Mouse (Mus musculus) hindbrain, postnatal 0 days (tissue): ENCODE results near the gene Myo1d. TPM values are rescaled to one million over a fixed set of nuclear protein-coding genes. Genes with fewer than 3 reads are reported as not detected.

Experiments used
- ATAC-seq: fragments of 200-750 bp; cut with Nextera tagmentation; 2 replicates; pipeline ENCODE4 v1.8.0; 2017; ENCODE audit warnings: mild to moderate bottlenecking, moderate TSS enrichment, moderate library complexity
- DNase-seq: peaks from one replicate; pipeline ENCODE4 v3.0.0-alpha.2; 2015; ENCODE audit warnings: low spot score
- H3K27ac ChIP-seq: fragments of 300-500 bp; sonication (generic); 2 replicates; pipeline ENCODE4 v1.5.1; 2014; ENCODE audit warnings: mild to moderate bottlenecking
- H3K27me3 ChIP-seq: fragments of 300-500 bp; sonication (generic); 2 replicates; pipeline ENCODE4 v1.6.1; 2014; ENCODE audit warnings: low read length, mixed read lengths; ENCODE audit not compliant: insufficient read depth
- H3K36me3 ChIP-seq: fragments of 300-500 bp; sonication (generic); 2 replicates; pipeline ENCODE4 v1.6.1; 2014; ENCODE audit warnings: low read length, mixed read lengths; ENCODE audit not compliant: insufficient read depth
- H3K4me1 ChIP-seq: fragments of 300-500 bp; sonication (generic); 2 replicates; pipeline ENCODE4 v1.6.1; 2014; ENCODE audit warnings: antibody characterized with exemption, low read length, mixed read lengths; ENCODE audit not compliant: insufficient read depth
- H3K4me2 ChIP-seq: fragments of 300-500 bp; sonication (generic); 2 replicates; pipeline ENCODE4 v1.6.1; 2014; ENCODE audit warnings: low read depth, mild to moderate bottlenecking, low read length, moderate library complexity, mixed read lengths
- H3K4me3 ChIP-seq: fragments of 300-500 bp; sonication (generic); 2 replicates; pipeline ENCODE4 v1.5.1; 2014; ENCODE audit warnings: low read length
- H3K9ac ChIP-seq: fragments of 300-500 bp; sonication (generic); replicated peaks from 2 replicates; pipeline ENCODE4 v1.6.1; 2014; ENCODE audit warnings: mild to moderate bottlenecking, low read length, moderate library complexity, mixed read lengths
- H3K9me3 ChIP-seq: fragments of 300-500 bp; sonication (generic); 2 replicates; pipeline ENCODE4 v1.6.1; 2016; ENCODE audit warnings: low read length, mixed read lengths
- CTCF ChIP-seq: IDR thresholded peaks from 2 replicates; pipeline ENCODE4 v1.5.1; 2016; ENCODE audit warnings: antibody characterized with exemption, control low read depth, low read depth
- WGBS: fragments of 180-500 bp; shearing (Covaris S2); extraction: QIAGEN DNeasy Blood & Tissue Kit; methylation state at CpG from one replicate; pipeline ENCODE4 v1.1.7; 2014; 5-methylcytosine and 5-hydroxymethylcytosine counted together
- polyA plus RNA-seq: library from polyadenylated mRNA; unstranded; fragments of >200 nt; fragmentation: Nextera tagmentation; extraction: Ambion mirVana; gene quantifications from 2 replicates; pipeline ENCODE4 v1.2.1, GENCODE M21; 2015
- total RNA-seq: library from RNA; depleted of rRNA; stranded (reverse); fragments of >200 nt; gene quantifications from 2 replicates; pipeline ENCODE4 v1.2.3, GENCODE M21; 2014

Myo1d gene
- total and polyA plus RNA-seq, 2 experiments from 2014 or later: 1.8 to 2.6 TPM

DNA sequence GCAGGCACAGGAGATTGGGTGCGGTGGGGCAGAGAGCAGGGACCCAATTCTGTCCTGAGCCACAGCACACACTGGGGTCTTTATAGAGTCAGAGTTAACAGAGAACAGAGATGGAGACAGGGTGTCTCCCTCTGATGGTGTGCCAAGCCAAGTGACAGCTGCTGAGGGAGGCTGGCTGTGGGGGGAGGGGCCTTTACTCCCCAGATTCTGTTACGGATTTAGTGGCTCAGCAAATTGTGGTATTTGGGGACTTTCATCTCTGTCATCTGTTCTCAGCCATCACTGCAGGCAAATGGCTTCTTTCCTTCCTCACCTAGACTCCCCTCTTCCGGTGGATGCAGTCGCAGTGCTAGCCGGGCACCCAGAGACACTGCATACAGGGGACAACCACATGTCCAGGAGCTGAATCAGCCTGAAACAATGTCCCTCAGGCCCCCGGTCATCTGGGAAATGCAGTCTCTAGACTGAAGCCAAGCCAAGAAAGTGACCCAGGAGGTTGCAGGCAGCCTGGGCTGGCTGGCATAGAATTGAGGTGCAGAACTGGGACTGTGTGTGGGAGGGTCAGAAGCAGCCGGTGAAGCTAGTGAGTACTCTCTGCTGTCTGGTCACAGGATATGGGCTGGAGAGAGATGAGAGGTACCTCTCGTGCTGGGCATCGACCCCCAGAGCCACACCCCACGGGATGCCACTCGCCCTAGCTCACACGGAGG lies 290.5 kb downstream of the Myo1d start:
- Histone ChIP-seq H3K27ac (0 out of 2 replicates have a peak overlapping the region, but pooled peaks have one; percentile 32), H3K4me1 (peaks cover 26% of the 10 kb centered on the region), H3K36me3 (no peaks in the 10 kb centered on the region), H3K4me2 (no peak overlapping the region), H3K9me3 (no peaks in the 10 kb centered on the region), H3K4me3 (no peak overlapping the region), H3K27me3 (no peaks in the 10 kb centered on the region), H3K9ac (peak overlapping the region; percentile 14; the same call in 1 of the 2 replicates)
- WGBS: 36% methylated on average over 12 of the region's 12 CpGs
- ATAC-seq: 0 out of 2 replicates have a peak, but pooled peaks have one; percentile 29
- TF ChIP-seq CTCF: no peak
- no peak for DNase-seq

DNA sequence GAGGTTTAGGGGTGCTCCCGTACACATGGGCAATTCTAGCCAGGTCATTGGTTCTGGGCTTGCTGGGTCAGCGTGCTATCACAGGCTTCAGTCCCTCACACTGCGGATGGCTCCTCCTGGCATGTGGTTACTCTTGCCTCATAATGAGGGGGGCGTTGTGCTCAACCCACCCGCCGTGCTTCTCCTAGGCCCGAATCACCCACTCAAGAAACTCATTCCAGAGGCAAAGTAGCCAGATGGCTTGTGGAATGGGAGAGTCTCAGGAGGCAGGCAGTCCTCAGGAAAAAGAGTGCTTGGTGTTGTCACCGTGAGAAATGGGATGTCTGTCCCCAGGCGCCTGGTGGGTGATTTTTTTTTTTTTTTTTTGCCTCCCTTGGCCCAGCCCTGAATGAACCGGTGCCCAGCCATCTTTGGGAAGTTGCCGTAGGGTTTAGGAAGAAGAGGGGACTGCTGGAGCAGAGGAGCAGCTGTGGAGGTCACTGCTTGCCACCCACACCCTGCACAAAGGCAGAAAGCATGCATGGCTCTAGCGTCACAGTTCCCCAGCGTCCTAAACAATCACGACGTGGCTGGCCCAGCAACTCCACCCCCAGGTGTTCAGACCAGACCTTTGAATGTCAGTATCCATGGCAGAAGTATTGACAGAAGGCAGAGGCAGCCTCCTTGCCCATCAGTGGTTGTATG lies 291.8 kb downstream of the Myo1d start:
- Histone ChIP-seq H3K9ac (no peak overlapping the region), H3K36me3 (no peaks in the 10 kb centered on the region), H3K27me3 (no peaks in the 10 kb centered on the region), H3K27ac (no peak overlapping the region), H3K4me1 (peaks cover 35% of the 10 kb centered on the region), H3K4me2 (no peak overlapping the region), H3K9me3 (no peaks in the 10 kb centered on the region), H3K4me3 (no peak overlapping the region)
- TF ChIP-seq CTCF: no peak
- 48% methylated on average over 15 of the region's 15 CpGs for WGBS
- DNase-seq (no peak), ATAC-seq (no peak)

DNA sequence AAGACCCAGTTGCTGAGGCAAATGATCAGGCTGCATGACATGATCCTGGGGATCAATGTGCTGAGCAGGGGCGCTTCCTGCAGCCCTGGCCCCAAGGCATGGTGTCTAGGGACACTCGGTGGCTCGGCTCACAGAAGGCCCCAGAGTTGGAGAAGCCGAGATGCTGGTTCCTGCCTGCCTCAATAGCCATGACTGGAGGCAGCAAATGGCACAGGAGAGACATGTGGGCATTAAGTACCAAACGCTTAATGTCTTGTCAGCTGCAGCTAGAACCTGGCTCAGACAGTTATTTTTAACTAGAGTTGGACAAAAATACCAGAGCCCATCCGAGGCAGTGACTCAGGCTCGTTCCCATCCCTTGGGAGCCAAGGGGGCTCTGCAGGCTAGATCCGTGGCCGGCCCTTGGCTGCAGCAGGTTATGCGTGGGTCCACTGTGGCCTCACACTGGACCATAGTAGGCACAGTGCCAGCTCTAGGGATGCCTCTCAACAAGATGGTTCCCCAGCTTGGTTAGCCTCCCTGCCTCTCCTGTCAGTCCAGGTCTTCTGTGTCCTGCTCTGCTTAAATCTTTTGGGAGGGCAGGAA lies 294.1 kb downstream of the Myo1d start:
- TF ChIP-seq CTCF: no peak
- no peaks in the 10 kb centered on the region for H3K36me3 ChIP-seq
- H3K4me2 ChIP-seq: no peak overlapping the region
- no peak overlapping the region for H3K9ac ChIP-seq
- H3K27me3 ChIP-seq: no peaks in the 10 kb centered on the region
- H3K4me3 ChIP-seq: no peak overlapping the region
- 64% methylated on average over 10 of the region's 10 CpGs for WGBS
- H3K9me3 ChIP-seq: no peaks in the 10 kb centered on the region
- peaks cover 50% of the 10 kb centered on the region for H3K4me1 ChIP-seq
- H3K27ac ChIP-seq: peak overlapping the region; percentile 82; the same call in 1 of the 2 replicates
- ATAC-seq: no peak
- DNase-seq: no peak

DNA sequence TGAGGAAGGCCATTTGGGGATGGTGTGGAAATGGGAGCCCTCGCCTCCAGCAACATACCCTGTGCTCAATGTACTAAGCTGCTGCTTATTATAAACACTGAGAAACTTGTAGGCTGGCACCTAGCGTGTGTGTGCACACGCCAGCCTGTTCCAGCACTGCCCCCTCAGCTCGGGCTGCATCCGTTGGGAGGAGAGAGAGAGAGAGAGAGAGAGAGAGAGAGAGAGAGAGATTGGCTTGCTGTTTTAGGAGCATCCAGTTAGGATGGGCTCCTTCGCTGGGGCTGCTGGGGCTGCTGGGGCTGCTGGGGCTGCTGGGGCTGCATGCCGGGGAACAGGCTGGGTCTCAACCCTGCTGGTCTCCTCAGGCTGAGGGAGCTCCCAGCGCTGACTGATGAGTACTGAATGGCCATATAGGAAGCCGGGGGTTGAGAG lies 294.7 kb downstream of the Myo1d start:
- H3K4me1 ChIP-seq: peaks cover 49% of the 10 kb centered on the region
- ATAC-seq: no peak
- H3K4me2 ChIP-seq: no peak overlapping the region
- DNase-seq: no peak
- TF ChIP-seq CTCF: no peak
- H3K36me3 ChIP-seq: no peaks in the 10 kb centered on the region; the same call in 1 of the 2 replicates
- no peak overlapping the region for H3K9ac ChIP-seq
- peak overlapping the region; percentile 82; the same call in 1 of the 2 replicates for H3K27ac ChIP-seq
- no peaks in the 10 kb centered on the region for H3K9me3 ChIP-seq
- 59% methylated on average over 9 of the region's 9 CpGs for WGBS
- H3K27me3 ChIP-seq: no peaks in the 10 kb centered on the region
- H3K4me3 ChIP-seq: no peak overlapping the region

DNA sequence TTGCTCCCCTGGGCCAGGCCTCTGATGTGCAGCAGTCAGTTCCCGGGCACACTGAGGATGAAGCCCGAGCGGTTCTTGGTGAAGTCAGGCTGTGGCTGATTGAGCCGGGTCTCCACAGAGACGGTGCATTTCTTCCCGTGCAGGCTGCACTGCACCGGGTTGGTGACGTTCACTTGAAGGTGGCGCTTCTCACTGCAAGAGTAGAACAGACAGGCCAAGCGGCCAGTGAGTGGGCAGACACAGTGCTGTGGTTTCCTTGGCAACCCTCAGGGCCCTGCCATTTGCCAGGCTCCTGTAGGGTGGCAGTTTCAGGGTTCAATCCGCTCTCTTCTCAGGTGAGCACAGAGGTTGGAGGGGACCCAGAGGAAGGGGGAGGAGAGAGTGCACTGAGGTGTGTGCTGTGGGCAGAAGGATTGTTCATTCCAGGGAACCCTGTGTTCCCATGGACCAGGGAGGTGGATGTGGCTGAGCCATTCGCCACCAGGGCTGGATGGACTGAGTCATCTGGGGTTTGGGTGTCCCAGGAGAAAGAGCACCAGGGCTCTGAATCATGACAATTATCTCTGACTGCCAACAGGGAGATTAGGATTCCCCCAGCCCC lies 295.5 kb downstream of the Myo1d start:
- ATAC-seq (peak; percentile 92), DNase-seq (peak; percentile 93)
- Histone ChIP-seq H3K4me3 (0 out of 2 replicates have a peak overlapping the region, but pooled peaks have one; percentile 1), H3K27me3 (no peaks in the 10 kb centered on the region), H3K4me2 (peak overlapping the region; percentile 45), H3K9me3 (no peaks in the 10 kb centered on the region), H3K4me1 (peaks cover 44% of the 10 kb centered on the region), H3K9ac (peak overlapping the region; percentile 37; the same call in 1 of the 2 replicates), H3K36me3 (no peaks in the 10 kb centered on the region; the same call in 1 of the 2 replicates), H3K27ac (peak overlapping the region; percentile 82)
- 19% methylated on average over 12 of the region's 12 CpGs for WGBS
- TF ChIP-seq CTCF: peak; percentile 44; the same call in 1 of the 2 replicates

DNA sequence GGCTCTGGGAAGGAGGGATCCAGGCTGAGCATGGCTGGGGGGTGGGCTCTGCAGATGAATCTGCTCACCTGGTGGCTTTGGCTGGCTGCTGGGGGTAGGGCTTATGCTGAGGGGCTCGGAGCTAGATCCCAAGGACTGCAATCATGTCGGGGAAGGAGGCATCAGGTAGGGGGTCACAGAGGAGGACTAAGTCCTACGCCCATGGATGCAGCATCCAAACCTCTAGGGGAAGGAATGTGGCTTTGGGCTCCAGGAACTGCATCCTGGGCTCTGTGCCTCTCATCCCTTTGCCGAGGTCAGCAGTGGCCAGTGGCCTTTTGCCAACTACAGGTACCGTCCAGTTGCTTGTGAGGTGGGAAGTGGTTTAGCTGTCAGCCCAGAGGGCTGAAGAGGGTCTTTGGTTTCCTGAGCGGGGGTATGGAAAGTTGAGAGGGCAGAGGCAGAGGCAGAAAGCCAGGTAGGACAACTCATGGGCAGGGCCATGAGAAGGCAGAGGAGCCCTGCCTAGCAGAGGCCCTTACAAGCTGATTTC lies 296.2 kb downstream of the Myo1d start:
- H3K4me1 ChIP-seq: peaks cover 40% of the 10 kb centered on the region
- WGBS: 66% methylated on average over 6 of the region's 6 CpGs

More for the DNA sequence above, 296.2 kb downstream of the Myo1d start:
- Histone ChIP-seq H3K4me3 (0 out of 2 replicates have a peak overlapping the region, but pooled peaks have one; percentile 1), H3K9me3 (no peaks in the 10 kb centered on the region), H3K4me2 (peak overlapping the region; percentile 87), H3K36me3 (no peaks in the 10 kb centered on the region; the same call in 1 of the 2 replicates), H3K27me3 (no peaks in the 10 kb centered on the region), H3K27ac (peak overlapping the region; percentile 82), H3K9ac (peak overlapping the region; percentile 95; the same call in 1 of the 2 replicates)
- ATAC-seq (no peak), DNase-seq (no peak)
- no peak for TF ChIP-seq CTCF
